Comparison of ENCODE assay signal across 9 mouse cellular contexts in the genomic region with DNA sequence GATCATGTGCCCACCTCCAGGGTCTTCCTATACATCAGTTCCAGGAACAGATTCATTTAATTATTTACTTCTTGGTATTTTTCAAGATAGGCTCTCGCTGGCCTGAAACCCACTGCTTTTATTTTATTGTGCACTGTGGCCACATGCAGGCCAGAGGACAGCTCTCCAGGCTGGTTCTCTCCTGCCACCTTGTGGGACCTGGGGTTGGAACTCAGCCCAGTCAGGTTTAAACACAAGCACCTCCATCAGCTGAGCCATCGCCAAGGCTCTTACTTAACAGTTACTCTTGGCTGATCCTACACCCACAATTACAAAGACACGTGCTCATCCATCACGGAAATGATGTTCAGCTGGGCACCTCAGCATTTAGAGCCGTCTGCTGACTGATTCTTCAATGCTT. TPM values are rescaled to one million over a fixed set of nuclear protein-coding genes. Genes with fewer than 3 reads are reported as not detected.
A peak's percentile ranks its signal among the peaks of the same experiment; 100 is the strongest.
DNase-seq lines count a peak whose midpoint lies in the region; ATAC-seq and TF ChIP-seq lines count a peak whose summit lies in the region.
"Had no signal": no experiment of that assay in that cellular context is flagged by ENCODE, and none has a peak within 500 bp of the region (broad histone marks: within the 10 kb centered on the region; RNA-seq: fewer than 3 reads in every experiment).

No protein-coding gene starts in this region.

- H3K27me3 ChIP-seq in heart, postnatal 0 days (ENCODE audit: control insufficient read depth, insufficient read depth, low read length) = no peaks in the 10 kb centered on the region
- no peaks in the 10 kb centered on the region for H3K27me3 ChIP-seq in heart, embryonic 12.5 days (replicated peaks)
- no peaks in the 10 kb centered on the region for H3K27me3 ChIP-seq in liver, embryonic 16.5 days (ENCODE audit: control insufficient read depth, insufficient read depth, low read depth, low read length)
- H3K27me3 ChIP-seq in hindbrain, embryonic 10.5 days (ENCODE audit: insufficient read depth, poor library complexity, severe bottlenecking) = no peaks in the 10 kb centered on the region
- H3K27me3 ChIP-seq: hindbrain, embryonic 15.5 days had no signal

- H3K36me3 ChIP-seq in heart, postnatal 0 days (replicated peaks; ENCODE audit: control insufficient read depth, insufficient read depth, low read length) = no peaks in the 10 kb centered on the region
- no peaks in the 10 kb centered on the region for H3K36me3 ChIP-seq in heart, embryonic 12.5 days
- H3K36me3 ChIP-seq in liver, embryonic 16.5 days (ENCODE audit: control insufficient read depth, insufficient read depth) = no peaks in the 10 kb centered on the region
- H3K36me3 ChIP-seq in hindbrain, embryonic 10.5 days = no peaks in the 10 kb centered on the region
- H3K36me3 ChIP-seq: hindbrain, embryonic 15.5 days had no signal

- H3K27ac ChIP-seq in heart, postnatal 0 days (ENCODE audit: low read depth) = no peak overlapping the region
- H3K27ac ChIP-seq in heart, embryonic 12.5 days (ENCODE audit: poor library complexity, severe bottlenecking) = no peak overlapping the region
- H3K27ac ChIP-seq in liver, embryonic 16.5 days (ENCODE audit: low read length) = 0 out of 2 replicates have a peak overlapping the region, but pooled peaks have one; percentile 2
- no peak overlapping the region for H3K27ac ChIP-seq in hindbrain, embryonic 10.5 days
- H3K27ac ChIP-seq: hindbrain, embryonic 15.5 days had no signal

- WGBS in heart, postnatal 0 days = 39% methylated on average over 5 of the region's 5 CpGs
- WGBS in heart, embryonic 12.5 days = 48% methylated on average over 5 of the region's 5 CpGs
- WGBS in liver, embryonic 16.5 days (ENCODE audit: insufficient replicate concordance) = 58% methylated on average over 5 of the region's 5 CpGs
- WGBS in hindbrain, embryonic 10.5 days = 60% methylated on average over 5 of the region's 5 CpGs

- H3K4me1 ChIP-seq in heart, postnatal 0 days (ENCODE audit: control insufficient read depth, insufficient read depth) = no peaks in the 10 kb centered on the region
- no peaks in the 10 kb centered on the region for H3K4me1 ChIP-seq in heart, embryonic 12.5 days (replicated peaks)
- H3K4me1 ChIP-seq in liver, embryonic 16.5 days (ENCODE audit: control insufficient read depth, low read depth, low read length) = peaks cover 4% of the 10 kb centered on the region
- H3K4me1 ChIP-seq in hindbrain, embryonic 10.5 days (replicated peaks) = no peaks in the 10 kb centered on the region
- H3K4me1 ChIP-seq: hindbrain, embryonic 15.5 days had no signal

- no peak for TF ChIP-seq EP300 in heart, postnatal 0 days (IDR thresholded peaks at IDR 0.05; ENCODE audit: low read depth)

- DNase-seq in heart, postnatal 0 days (ENCODE audit: low spot score) = peak; percentile 29
- peak; percentile 78 for DNase-seq in MN1 (ENCODE audit: low spot score)
- peak; percentile 72 to 82 for DNase-seq in cerebellum, postnatal 25 days
- no peak for DNase-seq in Muller cell, postnatal 12 days (ENCODE audit: inconsistent ontology term)
- no peak for DNase-seq in spleen, postnatal 36 days (ENCODE audit: low spot score in 2 of 2)
- no peak for DNase-seq in hindbrain, embryonic 10.5 days (ENCODE audit: low spot score)

- TF ChIP-seq CTCF in heart, postnatal 0 days (IDR thresholded peaks at IDR 0.05; ENCODE audit: low read depth) = peak; percentile 54

- H3K9ac ChIP-seq in heart, postnatal 0 days (replicated peaks; ENCODE audit: low read depth, low read length) = no peak overlapping the region
- no peak overlapping the region for H3K9ac ChIP-seq in heart, embryonic 12.5 days
- no peak overlapping the region for H3K9ac ChIP-seq in liver, embryonic 16.5 days (ENCODE audit: low read depth, low read length)
- H3K9ac ChIP-seq: hindbrain, embryonic 15.5 days had no signal

- H3K4me2 ChIP-seq in heart, postnatal 0 days (ENCODE audit: low read depth, low read length) = no peak overlapping the region
- no peak overlapping the region for H3K4me2 ChIP-seq in heart, embryonic 12.5 days
- no peak overlapping the region for H3K4me2 ChIP-seq in liver, embryonic 16.5 days (ENCODE audit: low read depth, low read length)
- H3K4me2 ChIP-seq: hindbrain, embryonic 15.5 days had no signal

- no peaks in the 10 kb centered on the region for H3K9me3 ChIP-seq in heart, postnatal 0 days (replicated peaks; ENCODE audit: control insufficient read depth, low read length)
- H3K9me3 ChIP-seq in heart, embryonic 12.5 days (replicated peaks) = no peaks in the 10 kb centered on the region
- H3K9me3 ChIP-seq in liver, embryonic 16.5 days (replicated peaks; ENCODE audit: control insufficient read depth, low read length) = no peaks in the 10 kb centered on the region
- H3K9me3 ChIP-seq in hindbrain, embryonic 10.5 days = no peaks in the 10 kb centered on the region
- H3K9me3 ChIP-seq: hindbrain, embryonic 15.5 days had no signal

- no peak for ATAC-seq in heart, postnatal 0 days (ENCODE audit: insufficient read depth, low read depth)
- no peak for ATAC-seq in heart, embryonic 12.5 days (ENCODE audit: insufficient number of reproducible peaks, low FRiP score)
- no peak for ATAC-seq in liver, embryonic 16.5 days (ENCODE audit: low read depth)

- no peak overlapping the region for H3K4me3 ChIP-seq in heart, postnatal 0 days (ENCODE audit: low read depth, low read length)
- no peak overlapping the region for H3K4me3 ChIP-seq in heart, embryonic 12.5 days
- H3K4me3 ChIP-seq in liver, embryonic 16.5 days (ENCODE audit: low read depth, low read length) = no peak overlapping the region
- no peak overlapping the region for H3K4me3 ChIP-seq in hindbrain, embryonic 10.5 days
- H3K4me3 ChIP-seq: hindbrain, embryonic 15.5 days had no signal

RNA-seq across cellular contexts. Expression of a gene that starts 13.6 kb away (rescaled TPM):
- 0.08 TPM in 1 of 2 replicates, not detected in the other for total RNA-seq in heart, postnatal 0 days (2014; rRNA removed; ENCODE audit: low replicate concordance)
- polyA plus RNA-seq in heart, postnatal 0 days (2015; fragmentation: Nextera tagmentation; extraction: Ambion mirVana) = not detected in 2 replicates
- polyA plus RNA-seq in heart, embryonic 12.5 days (2016; fragmentation: Nextera tagmentation; extraction: Ambion mirVana) = not detected in 2 replicates
- polyA plus RNA-seq in liver, embryonic 16.5 days (2015; fragmentation: Nextera tagmentation; extraction: Ambion mirVana) = not detected in 2 replicates
- not detected in 2 replicates for polyA plus RNA-seq in hindbrain, embryonic 10.5 days (2016; fragmentation: Nextera tagmentation; extraction: Ambion mirVana)

RNA-seq across cellular contexts. Expression of a gene that starts 17.2 kb away (rescaled TPM):
- total RNA-seq in heart, postnatal 0 days (2014; rRNA removed; ENCODE audit: low replicate concordance) = 23.6 and 31.0 TPM in 2 replicates
- polyA plus RNA-seq in heart, postnatal 0 days (2015; fragmentation: Nextera tagmentation; extraction: Ambion mirVana) = 7.0 and 7.1 TPM in 2 replicates
- 3.1 and 3.8 TPM in 2 replicates for polyA plus RNA-seq in heart, embryonic 12.5 days (2016; fragmentation: Nextera tagmentation; extraction: Ambion mirVana)
- 12.6 and 13.5 TPM in 2 replicates for polyA plus RNA-seq in liver, embryonic 16.5 days (2015; fragmentation: Nextera tagmentation; extraction: Ambion mirVana)
- 3.8 and 5.5 TPM in 2 replicates for polyA plus RNA-seq in hindbrain, embryonic 10.5 days (2016; fragmentation: Nextera tagmentation; extraction: Ambion mirVana)

RNA-seq across cellular contexts. Expression of a gene that starts 31.8 kb away (rescaled TPM):
- not detected in 2 replicates for total RNA-seq in heart, postnatal 0 days (2014; rRNA removed; ENCODE audit: low replicate concordance)
- not detected in 2 replicates for polyA plus RNA-seq in heart, postnatal 0 days (2015; fragmentation: Nextera tagmentation; extraction: Ambion mirVana)
- polyA plus RNA-seq in heart, embryonic 12.5 days (2016; fragmentation: Nextera tagmentation; extraction: Ambion mirVana) = not detected in 2 replicates
- 0.08 and 0.13 TPM in 2 replicates for polyA plus RNA-seq in liver, embryonic 16.5 days (2015; fragmentation: Nextera tagmentation; extraction: Ambion mirVana)
- polyA plus RNA-seq in hindbrain, embryonic 10.5 days (2016; fragmentation: Nextera tagmentation; extraction: Ambion mirVana) = 0.21 TPM in 1 of 2 replicates, not detected in the other
- polyA plus RNA-seq: hindbrain, embryonic 15.5 days had no signal

RNA-seq across cellular contexts. Expression of a gene that starts 31.9 kb away (rescaled TPM):
- not detected in 2 replicates for total RNA-seq in heart, postnatal 0 days (2014; rRNA removed; ENCODE audit: low replicate concordance)
- polyA plus RNA-seq in heart, postnatal 0 days (2015; fragmentation: Nextera tagmentation; extraction: Ambion mirVana) = not detected in 2 replicates
- not detected in 2 replicates for polyA plus RNA-seq in heart, embryonic 12.5 days (2016; fragmentation: Nextera tagmentation; extraction: Ambion mirVana)
- polyA plus RNA-seq in liver, embryonic 16.5 days (2015; fragmentation: Nextera tagmentation; extraction: Ambion mirVana) = not detected in 2 replicates
- polyA plus RNA-seq in hindbrain, embryonic 10.5 days (2016; fragmentation: Nextera tagmentation; extraction: Ambion mirVana) = not detected in 2 replicates
- polyA plus RNA-seq: hindbrain, embryonic 15.5 days had no signal

RNA-seq across cellular contexts. Expression of a gene that starts 40.5 kb away (rescaled TPM):
- not detected in 2 replicates for total RNA-seq in heart, postnatal 0 days (2014; rRNA removed; ENCODE audit: low replicate concordance)
- not detected in 2 replicates for polyA plus RNA-seq in heart, postnatal 0 days (2015; fragmentation: Nextera tagmentation; extraction: Ambion mirVana)
- polyA plus RNA-seq in heart, embryonic 12.5 days (2016; fragmentation: Nextera tagmentation; extraction: Ambion mirVana) = not detected in 2 replicates
- polyA plus RNA-seq in liver, embryonic 16.5 days (2015; fragmentation: Nextera tagmentation; extraction: Ambion mirVana) = not detected in 2 replicates
- polyA plus RNA-seq in hindbrain, embryonic 10.5 days (2016; fragmentation: Nextera tagmentation; extraction: Ambion mirVana) = not detected in 2 replicates
- polyA plus RNA-seq: hindbrain, embryonic 15.5 days had no signal

Comparison
In these comparisons a context has a peak if more than half of its experiments do, and no peak if none do; other contexts are left out.
1. DNase-seq: peak in heart, postnatal 0 days (single experiment), MN1 (single experiment) and cerebellum, postnatal 25 days (2 of 2); none in Muller cell, postnatal 12 days (single experiment), spleen, postnatal 36 days (0 of 2) and hindbrain, embryonic 10.5 days (single experiment).